Mouse (Mus musculus): ENCODE results near the gene Epb41l1.

DNA sequence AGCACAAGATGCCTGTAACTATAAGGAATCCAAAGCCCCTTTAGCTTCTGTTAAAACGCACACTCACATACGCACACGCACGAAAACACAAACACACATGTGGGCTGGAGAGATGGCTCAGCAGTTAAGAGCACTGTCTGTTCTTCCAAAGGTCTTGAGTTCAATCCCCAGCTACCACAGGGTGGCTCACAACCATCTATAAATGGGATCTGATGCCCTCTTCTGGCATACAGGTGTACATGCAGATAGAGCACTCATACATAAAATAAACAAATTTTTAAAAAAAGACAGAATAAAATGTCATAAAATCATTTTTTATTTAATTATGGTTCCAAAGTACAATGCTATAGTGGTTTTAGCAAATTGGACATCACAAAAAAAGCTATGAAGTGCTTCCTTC, 26.4 kb upstream of the Epb41l1 start:
- TF ChIP-seq POLR2A (IDR thresholded peaks at IDR 0.05; ENCODE audit: low read depth, low read length) (no peak), CTCF (conservative IDR thresholded peaks at IDR 0.05; ENCODE audit: insufficient read depth, insufficient read length, low read depth, low read length) (0 out of 2 replicates have a peak, but pooled peaks have one; percentile 7)
